Mouse (Mus musculus) right cerebral cortex, adult 2 months (tissue): Measurements from ENCODE around the gene Gm4869.
"Not testable (repeated sequence)": the region's sequence is repeated elsewhere in the genome, so short reads cannot be mapped to it uniquely, and the experiment has no call there.

ENCODE experiments used
- DNase-seq, 2 experiments: peaks; one replicate each; pipeline ENCODE4 v3.0.0; 2021 to 2022; ENCODE audit warnings: low spot score in 2 of 2

Gm4869 gene

GRCm38 (mm10) chr5:140445345-140445744 lies at the start of gene Gm4869:
TSS of gene Gm4869 (plus strand) at chr5:140445645.
- no peak for DNase-seq

GRCm38 (mm10) chr5:140396166-140396940 lies 49.1 kb upstream of the Gm4869 start:
- DNase-seq, result no peak

GRCm38 (mm10) chr5:140402640-140403270 lies 42.7 kb upstream of the Gm4869 start:
- DNase-seq, result no peak

GRCm38 (mm10) chr5:140405126-140405525 lies 40.3 kb upstream of the Gm4869 start:
- DNase-seq, result no peak

- no peak for DNase-seq
These were observed 38.8 kb upstream of the Gm4869 start for GRCm38 (mm10) chr5:140406666-140407065.

GRCm38 (mm10) chr5:140408801-140409200 lies 36.6 kb upstream of the Gm4869 start:
- DNase-seq, result no peak

- peak; percentile 61 to 64 for DNase-seq
These were observed 34.1 kb upstream of the Gm4869 start for GRCm38 (mm10) chr5:140411339-140411738.

GRCm38 (mm10) chr5:140414647-140415046 lies 30.8 kb upstream of the Gm4869 start:
- DNase-seq, result no peak

GRCm38 (mm10) chr5:140418106-140418488 lies 27.3 kb upstream of the Gm4869 start:
- peak; percentile 25 to 28 for DNase-seq

- peak; percentile 87 to 92 for DNase-seq
These were observed 26.7 kb upstream of the Gm4869 start, which contains the start of gene Eif3b for GRCm38 (mm10) chr5:140418489-140419441. TSS of gene Eif3b (plus strand) at chr5:140419328.

GRCm38 (mm10) chr5:140419442-140420080 lies 25.9 kb upstream of the Gm4869 start:
- DNase-seq, result no peak

GRCm38 (mm10) chr5:140420616-140421015 lies 24.8 kb upstream of the Gm4869 start:
- DNase-seq, result no peak

- DNase-seq, result no peak
These were observed 20.2 kb upstream of the Gm4869 start for GRCm38 (mm10) chr5:140425016-140425783.

- DNase-seq, result not testable (repeated sequence)
These were observed 6.3 kb upstream of the Gm4869 start for GRCm38 (mm10) chr5:140439117-140439516.

GRCm38 (mm10) chr5:140441406-140441805 lies 4.0 kb upstream of the Gm4869 start:
- no peak for DNase-seq

GRCm38 (mm10) chr5:140444012-140444411 lies 1.4 kb upstream of the Gm4869 start:
- DNase-seq, result no peak

GRCm38 (mm10) chr5:140446054-140446453 lies 609 bp downstream of the Gm4869 start:
- DNase-seq, result no peak

- DNase-seq, result no peak
These were observed 9.0 kb downstream of the Gm4869 start for GRCm38 (mm10) chr5:140454488-140454887.

GRCm38 (mm10) chr5:140455466-140455865 lies 10.0 kb downstream of the Gm4869 start:
- DNase-seq, result no peak

GRCm38 (mm10) chr5:140461476-140461875 lies 16.0 kb downstream of the Gm4869 start:
- no peak for DNase-seq

GRCm38 (mm10) chr5:140463151-140463550 lies 17.7 kb downstream of the Gm4869 start:
- DNase-seq, result not testable (repeated sequence)
